Mouse (Mus musculus) heart, embryonic 16.5 days (tissue): Measurements from ENCODE around the gene Cib2. TPM values are rescaled to one million over a fixed set of nuclear protein-coding genes. Genes with fewer than 3 reads are reported as not detected.

Experiments
- ATAC-seq: fragments of 200-750 bp; cut with Nextera tagmentation; replicated peaks from 2 replicates; pipeline ENCODE4 v1.8.0; 2017; ENCODE audit warnings: moderate number of reproducible peaks; ENCODE audit not compliant: insufficient read depth, low FRiP score; ENCODE audit errors: extremely low read depth
- H3K27ac ChIP-seq: fragments of 300-500 bp; sonication (generic); 2 replicates; pipeline ENCODE4 v1.5.1; 2014; ENCODE audit warnings: mild to moderate bottlenecking, low read length, control low read depth, moderate library complexity
- H3K27me3 ChIP-seq: fragments of 300-500 bp; sonication (generic); 2 replicates; pipeline ENCODE4 v1.6.1; 2014; ENCODE audit warnings: low read length, mixed read lengths; ENCODE audit not compliant: control insufficient read depth, insufficient read depth
- H3K36me3 ChIP-seq: fragments of 300-500 bp; sonication (generic); 2 replicates; pipeline ENCODE4 v1.6.1; 2014; ENCODE audit not compliant: control insufficient read depth, insufficient read depth
- H3K4me1 ChIP-seq: fragments of 300-500 bp; sonication (generic); 2 replicates; pipeline ENCODE4 v1.6.1; 2014; ENCODE audit warnings: low read length, mixed read lengths; ENCODE audit not compliant: control insufficient read depth, insufficient read depth
- H3K4me2 ChIP-seq: fragments of 300-500 bp; sonication (generic); 2 replicates; pipeline ENCODE4 v1.6.1; 2014; ENCODE audit warnings: low read depth, mild to moderate bottlenecking, control low read depth, low read length
- H3K4me3 ChIP-seq: fragments of 300-500 bp; sonication (generic); 2 replicates; pipeline ENCODE4 v1.5.1; 2014; ENCODE audit warnings: mild to moderate bottlenecking, control low read depth, low read length
- H3K9ac ChIP-seq: fragments of 300-500 bp; sonication (generic); 2 replicates; pipeline ENCODE4 v1.6.1; 2014; ENCODE audit warnings: low read length, control low read depth
- H3K9me3 ChIP-seq: fragments of 300-500 bp; sonication (generic); replicated peaks from 2 replicates; pipeline ENCODE4 v1.6.1; 2016; ENCODE audit warnings: low read length; ENCODE audit not compliant: control insufficient read depth
- WGBS: fragments of 180-500 bp; shearing (Covaris S2); extraction: QIAGEN DNeasy Blood & Tissue Kit; methylation state at CpG from one replicate; pipeline ENCODE4 v1.1.7; 2014; 5-methylcytosine and 5-hydroxymethylcytosine counted together
- polyA plus RNA-seq: library from polyadenylated mRNA; unstranded; fragments of >200 nt; fragmentation: Nextera tagmentation; extraction: Ambion mirVana; gene quantifications from 2 replicates; pipeline ENCODE4 v1.2.1, GENCODE M21; 2015

Gene Cib2
- polyA plus RNA-seq, 1 experiment from 2014 or later, result 5.1 TPM

- Histone ChIP-seq H3K9me3 (no peaks in the 10 kb centered on the region), H3K4me1 (peaks cover 3% of the 10 kb centered on the region; the same call in 1 of the 2 replicates), H3K9ac (no peak overlapping the region), H3K4me3 (no peak overlapping the region), H3K4me2 (no peak overlapping the region), H3K27me3 (peaks cover 9% of the 10 kb centered on the region; the same call in 1 of the 2 replicates), H3K27ac (no peak overlapping the region), H3K36me3 (no peaks in the 10 kb centered on the region)
- no peak for ATAC-seq
- 77% methylated on average over 8 of the region's 8 CpGs for WGBS
Measured at GRCm38 (mm10) chr9:54558731-54559130, 1.3 kb downstream of the Cib2 start.

DNA sequence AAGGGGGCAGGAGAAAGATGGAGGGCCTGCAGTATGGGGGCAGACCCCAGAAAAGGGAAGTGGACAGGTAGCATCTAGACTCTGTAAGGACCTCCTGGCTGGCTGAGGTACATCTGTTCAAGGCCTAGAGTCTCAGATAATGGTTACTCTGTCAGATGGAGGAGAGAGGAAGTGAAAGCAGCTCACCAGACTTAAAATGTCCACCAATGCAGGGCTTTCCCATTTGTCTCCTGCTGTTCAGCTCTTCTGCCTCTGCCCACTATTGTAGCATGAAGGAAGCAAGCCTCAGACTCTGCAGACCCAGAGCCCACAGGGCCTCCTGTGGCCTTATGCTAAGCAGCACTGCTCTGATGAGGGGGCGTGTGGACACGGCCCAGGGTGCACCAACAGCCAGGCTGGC, 5.0 kb downstream of the Cib2 start:
- Histone ChIP-seq H3K4me1 (peaks cover 3% of the 10 kb centered on the region; the same call in 1 of the 2 replicates), H3K27ac (no peak overlapping the region), H3K9ac (no peak overlapping the region), H3K9me3 (no peaks in the 10 kb centered on the region), H3K4me3 (no peak overlapping the region), H3K27me3 (peaks cover 9% of the 10 kb centered on the region; the same call in 1 of the 2 replicates), H3K4me2 (no peak overlapping the region), H3K36me3 (no peaks in the 10 kb centered on the region)
- no peak for ATAC-seq
- WGBS, result 67% methylated on average over 2 of the region's 2 CpGs

- 27% methylated on average over 5 of the region's 5 CpGs for WGBS
- no peak overlapping the region for H3K27ac ChIP-seq
- no peaks in the 10 kb centered on the region for H3K27me3 ChIP-seq
- H3K36me3 ChIP-seq, result no peaks in the 10 kb centered on the region
- H3K4me2 ChIP-seq, result no peak overlapping the region
- ATAC-seq, result no peak; the same call in 1 of the 2 replicates
- H3K4me1 ChIP-seq, result no peaks in the 10 kb centered on the region
- no peak overlapping the region for H3K4me3 ChIP-seq
- no peak overlapping the region for H3K9ac ChIP-seq
- H3K9me3 ChIP-seq, result no peaks in the 10 kb centered on the region
Measured at GRCm38 (mm10) chr9:54552409-54552808, 7.6 kb downstream of the Cib2 start.

GRCm38 (mm10) chr9:54549433-54549832, 10.6 kb downstream of the Cib2 start:
- no peaks in the 10 kb centered on the region for H3K27me3 ChIP-seq
- ATAC-seq, result no peak
- WGBS, result 86% methylated on average over 6 of the region's 6 CpGs

DNA sequence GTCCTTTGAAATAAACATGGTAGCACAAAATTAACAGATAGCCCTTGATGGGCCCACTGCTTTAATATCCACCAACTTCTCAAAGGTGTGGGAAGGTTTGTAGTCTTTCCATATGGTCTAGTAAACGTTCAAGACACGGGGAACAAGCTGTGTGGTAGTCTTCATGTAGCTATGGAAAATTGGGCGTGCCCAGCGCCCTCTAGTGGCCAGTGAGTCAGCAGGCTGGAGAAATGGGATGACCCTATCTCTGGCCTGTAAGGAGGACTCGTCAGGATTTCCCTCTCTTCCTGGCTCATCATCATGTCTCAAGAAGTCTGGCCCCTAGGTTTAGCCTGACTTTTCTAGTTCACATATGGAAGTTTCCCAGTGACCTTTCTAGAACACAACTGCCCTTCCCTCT, 12.5 kb downstream of the Cib2 start:
- Histone ChIP-seq H3K27me3 (no peaks in the 10 kb centered on the region), H3K4me3 (no peak overlapping the region), H3K36me3 (no peaks in the 10 kb centered on the region), H3K4me2 (no peak overlapping the region), H3K9me3 (no peaks in the 10 kb centered on the region), H3K4me1 (no peaks in the 10 kb centered on the region), H3K27ac (no peak overlapping the region), H3K9ac (no peak overlapping the region)
- ATAC-seq, result no peak
- WGBS, result 14% methylated on average over 5 of the region's 5 CpGs

More at GRCm38 (mm10) chr9:54549433-54549832, 10.6 kb downstream of the Cib2 start:
- Histone ChIP-seq H3K9ac (no peak overlapping the region), H3K9me3 (no peaks in the 10 kb centered on the region), H3K4me3 (no peak overlapping the region), H3K4me2 (no peak overlapping the region), H3K4me1 (no peaks in the 10 kb centered on the region), H3K36me3 (no peaks in the 10 kb centered on the region), H3K27ac (no peak overlapping the region)

- 89% methylated on average over 4 of the region's 4 CpGs for WGBS
Measured at GRCm38 (mm10) chr9:54544954-54545315, 15.1 kb downstream of the Cib2 start.

DNA sequence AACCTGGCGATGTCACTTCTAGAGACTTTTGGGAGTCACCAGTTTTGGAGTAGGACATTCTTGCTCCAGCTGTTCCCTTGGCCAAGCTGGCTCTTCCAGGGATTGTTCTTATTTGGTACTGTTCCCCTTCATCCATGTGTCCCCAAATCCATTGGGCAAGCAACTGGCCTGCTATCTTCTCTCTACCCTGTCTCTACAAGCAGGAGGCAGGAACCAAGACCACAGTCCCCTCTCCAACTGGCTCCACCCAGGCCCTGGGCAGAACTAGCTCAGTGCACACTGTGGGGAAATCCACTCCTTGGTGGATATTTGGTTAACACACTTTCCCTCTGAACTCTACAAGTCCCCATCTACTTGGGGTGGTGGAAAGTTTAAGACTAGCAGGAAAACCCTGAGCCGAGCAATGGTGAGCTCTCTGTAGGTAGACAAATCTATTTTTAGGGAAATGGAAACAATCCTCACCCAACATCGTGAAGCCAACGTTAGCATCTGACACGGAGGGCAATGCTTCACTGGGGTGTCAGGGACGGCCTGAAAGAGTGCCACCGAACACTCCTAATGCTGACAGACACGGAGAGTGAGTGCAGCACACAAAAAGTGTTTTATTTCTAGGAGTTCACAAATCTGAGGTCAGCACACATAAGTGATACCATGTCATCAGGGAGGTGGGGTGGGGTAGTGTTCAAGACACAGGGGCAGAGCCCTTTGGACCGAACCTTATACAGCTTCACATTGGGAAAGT, 15.6 kb downstream of the Cib2 start:
- H3K4me3 ChIP-seq, result no peak overlapping the region
- H3K9ac ChIP-seq, result no peak overlapping the region
- H3K4me2 ChIP-seq, result no peak overlapping the region
- H3K27me3 ChIP-seq, result no peaks in the 10 kb centered on the region
- H3K4me1 ChIP-seq, result no peaks in the 10 kb centered on the region
- 64% methylated on average over 9 of the region's 9 CpGs for WGBS
- no peak for ATAC-seq
- no peaks in the 10 kb centered on the region for H3K9me3 ChIP-seq
- H3K36me3 ChIP-seq, result no peaks in the 10 kb centered on the region
- no peak overlapping the region for H3K27ac ChIP-seq

More at GRCm38 (mm10) chr9:54544954-54545315, 15.1 kb downstream of the Cib2 start:
- Histone ChIP-seq H3K27ac (no peak overlapping the region), H3K27me3 (no peaks in the 10 kb centered on the region), H3K36me3 (no peaks in the 10 kb centered on the region), H3K4me3 (no peak overlapping the region), H3K4me1 (no peaks in the 10 kb centered on the region), H3K9ac (no peak overlapping the region), H3K9me3 (no peaks in the 10 kb centered on the region), H3K4me2 (no peak overlapping the region)
- no peak for ATAC-seq

- no peaks in the 10 kb centered on the region for H3K4me1 ChIP-seq
- no peak overlapping the region for H3K27ac ChIP-seq
- 62% methylated on average over 5 of the region's 5 CpGs for WGBS
- H3K36me3 ChIP-seq, result no peaks in the 10 kb centered on the region
- H3K9ac ChIP-seq, result no peak overlapping the region
- H3K4me3 ChIP-seq, result no peak overlapping the region
- H3K4me2 ChIP-seq, result no peak overlapping the region
- H3K9me3 ChIP-seq, result no peaks in the 10 kb centered on the region
- no peaks in the 10 kb centered on the region for H3K27me3 ChIP-seq
- ATAC-seq, result no peak
Measured at GRCm38 (mm10) chr9:54540801-54541200, 19.2 kb downstream of the Cib2 start.

- Histone ChIP-seq H3K9ac (no peak within 1 kb of the TSS), H3K4me2 (no peak within 1 kb of the TSS), H3K4me3 (no peak within 1 kb of the TSS), H3K9me3 (no peaks in the 10 kb centered on the region), H3K27me3 (no peaks in the 10 kb centered on the region), H3K27ac (no peak within 1 kb of the TSS), H3K4me1 (no peaks in the 10 kb centered on the region), H3K36me3 (no peaks in the 10 kb centered on the region)
- 91% methylated on average over 14 of the region's 14 CpGs for WGBS
- ATAC-seq, result no peak
Measured at GRCm38 (mm10) chr9:54538684-54539083, 21.3 kb downstream of the Cib2 start, which contains the start of gene Sh2d7. TSS of gene Sh2d7 (plus strand) at chr9:54538984.
